28 mouse cellular contexts compared by ENCODE assay signal in genomic region chr1:60828152-60828551, GRCm38 (mm10). TPM values are rescaled to one million over a fixed set of nuclear protein-coding genes. Genes with fewer than 3 reads are reported as not detected.
"Had no signal": no experiment of that assay in that cellular context is flagged by ENCODE, and none has a peak within 500 bp of the region (broad histone marks: within the 10 kb centered on the region; RNA-seq: fewer than 3 reads in every experiment).

No protein-coding gene starts in this region.

- DNase-seq: kidney, adult 8-10 months; kidney, postnatal 10 days; kidney, postnatal 36 days; left cerebral cortex, postnatal 4 days; liver, embryonic 13.5 days; lung, adult 2 months; lung, postnatal 14 days; lung, postnatal 4 days; midbrain, embryonic 14.5 days; right cerebral cortex, adult 18-20 months; right cerebral cortex, postnatal 14 days; thymus, adult 2 months; thymus, postnatal 14 days; thymus, postnatal 4 days had no signal

- H3K27ac ChIP-seq: kidney, embryonic 15.5 days; limb, embryonic 12.5 days; limb, embryonic 15.5 days; liver, embryonic 13.5 days had no signal

- H3K9ac ChIP-seq: kidney, embryonic 15.5 days; limb, embryonic 12.5 days; limb, embryonic 15.5 days; liver, embryonic 13.5 days had no signal

- H3K36me3 ChIP-seq: kidney, embryonic 15.5 days; limb, embryonic 12.5 days; limb, embryonic 15.5 days; liver, embryonic 13.5 days had no signal

- H3K4me3 ChIP-seq: kidney, embryonic 15.5 days; limb, embryonic 12.5 days; limb, embryonic 15.5 days; liver, embryonic 13.5 days had no signal

- H3K27me3 ChIP-seq: kidney, embryonic 15.5 days; limb, embryonic 12.5 days; limb, embryonic 15.5 days; liver, embryonic 13.5 days had no signal

RNA-seq across cellular contexts. Expression of gene Ctla4, which starts 58.6 kb away (rescaled TPM):
- total RNA-seq: layer of hippocampus, postnatal 14 days; left cerebral cortex, adult 8-10 months; left cerebral cortex, postnatal 14 days; left cerebral cortex, postnatal 4 days; megakaryocyte-erythroid progenitor cell, adult 5-6 weeks; midbrain, postnatal 0 days had no signal
- polyA plus RNA-seq: kidney, embryonic 15.5 days; liver, embryonic 13.5 days; liver, embryonic 16.5 days; midbrain, embryonic 11.5 days; midbrain, embryonic 14.5 days; midbrain, postnatal 0 days; neural tube, embryonic 11.5 days; neural tube, embryonic 14.5 days; stomach, embryonic 16.5 days; testis, adult 2 months had no signal
